Mouse (Mus musculus) testis, adult 2 months (tissue): ENCODE data around the gene Adprhl2.

Source experiments
- CTCF ChIP-seq: fragments of 200-500 bp; IDR thresholded peaks from 2 replicates; pipeline ENCODE4 v1.5.1; 2012; ENCODE audit warnings: low read depth, mild to moderate bottlenecking, inconsistent platforms, low read length, moderate library complexity; ENCODE audit not compliant: control insufficient read depth, insufficient read depth, insufficient replicate concordance
- POLR2A ChIP-seq: fragments of 200-500 bp; IDR thresholded peaks from 2 replicates; pipeline ENCODE4 v1.6.1; 2012; ENCODE audit warnings: low read depth, mild to moderate bottlenecking, inconsistent platforms, low read length, moderate library complexity; ENCODE audit not compliant: control insufficient read depth

- TF ChIP-seq CTCF (no peak), POLR2A (no peak)
Observed at GRCm38 (mm10) chr4:126322646-126323045, 1.1 kb upstream of the Adprhl2 start.
